Mouse (Mus musculus): ENCODE results near the gene Atg4d.

GRCm38 (mm10) chr9:21246342-21246741 is 18.8 kb upstream of the Atg4d start:
- TF ChIP-seq CTCF (IDR thresholded peaks at IDR 0.05) (no peak), POLR2A (IDR thresholded peaks at IDR 0.05; ENCODE audit: insufficient read depth, low read depth, low read length) (no peak), EP300 (IDR thresholded peaks at IDR 0.05; ENCODE audit: insufficient read depth, low read depth, low read length) (no peak)
